ENCODE assay signal across 10 mouse cellular contexts in genomic region chr15:79684616-79685015, GRCm38 (mm10). TPM values are rescaled to one million over a fixed set of nuclear protein-coding genes. Genes with fewer than 3 reads are reported as not detected.
DNase-seq lines count a peak whose midpoint lies in the region; ATAC-seq lines count a peak whose summit lies in the region.
"Had no signal": no experiment of that assay in that cellular context is flagged by ENCODE, and none has a peak within 500 bp of the region (broad histone marks: within the 10 kb centered on the region; RNA-seq: fewer than 3 reads in every experiment).

No protein-coding gene starts in this region.

- H3K4me3 ChIP-seq in heart, embryonic 14.5 days (ENCODE audit: control insufficient read depth in 1 of 2, insufficient read depth in 1 of 2, low read depth in 1 of 2, low read length in 2 of 2), result peak overlapping the region; percentile 80 to 96; a peak in 3 of 4 replicates
- H3K4me3 ChIP-seq in hindbrain, embryonic 12.5 days, result peak overlapping the region; percentile 95
- peak overlapping the region; percentile 94 for H3K4me3 ChIP-seq in midbrain, embryonic 13.5 days (replicated peaks)

- H3K9ac ChIP-seq in heart, embryonic 14.5 days (ENCODE audit: low read length), result peak overlapping the region; percentile 99
- H3K9ac ChIP-seq in hindbrain, embryonic 12.5 days, result peak overlapping the region; percentile 97
- peak overlapping the region; percentile 96 for H3K9ac ChIP-seq in midbrain, embryonic 13.5 days (replicated peaks)

- 68% methylated on average over 6 of the region's 6 CpGs for WGBS in heart, embryonic 14.5 days
- 88% methylated on average over 6 of the region's 6 CpGs for WGBS in hindbrain, embryonic 12.5 days
- 84% methylated on average over 6 of the region's 6 CpGs for WGBS in midbrain, embryonic 13.5 days

- H3K27ac ChIP-seq in heart, embryonic 14.5 days (replicated peaks in 1 of 2; ENCODE audit: control insufficient read depth in 1 of 2, insufficient read depth in 1 of 2, low read depth in 2 of 2, low read length in 2 of 2), result no peak overlapping the region
- H3K27ac ChIP-seq in hindbrain, embryonic 12.5 days, result no peak overlapping the region
- H3K27ac ChIP-seq in midbrain, embryonic 13.5 days, result no peak overlapping the region
- H3K27ac ChIP-seq: macrophage had no signal

- H3K36me3 ChIP-seq in heart, embryonic 14.5 days (ENCODE audit: control insufficient read depth, insufficient read depth, low read length), result no peaks in the 10 kb centered on the region
- no peaks in the 10 kb centered on the region for H3K36me3 ChIP-seq in hindbrain, embryonic 12.5 days
- H3K36me3 ChIP-seq in midbrain, embryonic 13.5 days, result no peaks in the 10 kb centered on the region; the same call in 1 of the 2 replicates

- no peak for DNase-seq in heart, postnatal 10 days
- DNase-seq in cerebellum, postnatal 25 days, result peak; percentile 54 to 68
- DNase-seq in embryo, embryonic 11 days, result no peak
- no peak for DNase-seq in gastrocnemius, postnatal 14 days
- DNase-seq: thymus, postnatal 4 days had no signal

- H3K4me2 ChIP-seq in heart, embryonic 14.5 days (ENCODE audit: low read length), result peak overlapping the region; percentile 97
- H3K4me2 ChIP-seq in hindbrain, embryonic 12.5 days (replicated peaks), result peak overlapping the region; percentile 80
- peak overlapping the region; percentile 88 for H3K4me2 ChIP-seq in midbrain, embryonic 13.5 days (replicated peaks)

- H3K27me3 ChIP-seq in heart, embryonic 14.5 days (ENCODE audit: control insufficient read depth, insufficient read depth, low read length), result no peaks in the 10 kb centered on the region
- no peaks in the 10 kb centered on the region for H3K27me3 ChIP-seq in hindbrain, embryonic 12.5 days
- no peaks in the 10 kb centered on the region for H3K27me3 ChIP-seq in midbrain, embryonic 13.5 days

- no peaks in the 10 kb centered on the region for H3K9me3 ChIP-seq in heart, embryonic 14.5 days (ENCODE audit: control insufficient read depth, low read length)
- H3K9me3 ChIP-seq in hindbrain, embryonic 12.5 days (replicated peaks), result no peaks in the 10 kb centered on the region
- H3K9me3 ChIP-seq in midbrain, embryonic 13.5 days, result no peaks in the 10 kb centered on the region

- intact Hi-C loops in heart, postnatal 10 days (cut with DNase I), result loop anchor here (2.0 kb wide), 1 partner anchor 14 kb away; the partner anchor contains the start of gene Tomm22
- intact Hi-C loops in gastrocnemius, postnatal 14 days (cut with DNase I; ENCODE audit: low total_unique reads), result no loop called here

- peaks cover 28 to 64% of the 10 kb centered on the region in 2 experiments for H3K4me1 ChIP-seq in heart, embryonic 14.5 days (ENCODE audit: control insufficient read depth in 2 of 2, insufficient read depth in 2 of 2, low read length in 2 of 2)
- H3K4me1 ChIP-seq in hindbrain, embryonic 12.5 days, result peaks cover 55% of the 10 kb centered on the region
- peaks cover 65% of the 10 kb centered on the region for H3K4me1 ChIP-seq in midbrain, embryonic 13.5 days (replicated peaks)

- no peak for ATAC-seq in heart, embryonic 14.5 days (ENCODE audit: insufficient number of reproducible peaks, insufficient read depth, low FRiP score, low read depth)
- ATAC-seq in hindbrain, embryonic 12.5 days (ENCODE audit: low FRiP score), result no peak
- ATAC-seq in midbrain, embryonic 13.5 days, result no peak
- ATAC-seq in inflammation-experienced regulatory T-cells, adult 6 months, result no peak

RNA-seq across cellular contexts. Expression of gene Josd1, which starts 3.1 kb away (rescaled TPM):
- polyA plus RNA-seq in heart, embryonic 14.5 days (2014; fragmentation: Nextera tagmentation; extraction: Ambion mirVana), result 17.5 and 18.2 TPM in 2 replicates
- 10 to 100 TPM; 29.3 to 30.1 TPM for total RNA-seq in heart, postnatal 10 days (2021)
- polyA plus RNA-seq in hindbrain, embryonic 12.5 days (2016; fragmentation: Nextera tagmentation; extraction: Ambion mirVana), result 29.0 and 29.7 TPM in 2 replicates
- polyA plus RNA-seq in midbrain, embryonic 13.5 days (2015; fragmentation: Nextera tagmentation; extraction: Ambion mirVana), result 18.4 and 20.6 TPM in 2 replicates
- 10 to 100 TPM in 1 of 2 experiments, 1 to 10 TPM in 1; 9.8 to 11.1 TPM for total RNA-seq in gastrocnemius, postnatal 14 days (2021)
- 1 to 10 TPM; 3.3 to 4.6 (median 4.1) TPM for polyA plus RNA-seq in inflammation-experienced regulatory T-cells, adult 6 months (2017; shearing (Covaris generic))

RNA-seq across cellular contexts. Expression of gene Gtpbp1, which starts 6.0 kb away (rescaled TPM):
- polyA plus RNA-seq in heart, embryonic 14.5 days (2014; fragmentation: Nextera tagmentation; extraction: Ambion mirVana), result 25.3 and 26.2 TPM in 2 replicates
- total RNA-seq in heart, postnatal 10 days (2021), result 10 to 100 TPM; 36.1 to 37.8 TPM
- 41.4 and 45.5 TPM in 2 replicates for polyA plus RNA-seq in hindbrain, embryonic 12.5 days (2016; fragmentation: Nextera tagmentation; extraction: Ambion mirVana)
- 42.6 and 49.1 TPM in 2 replicates for polyA plus RNA-seq in midbrain, embryonic 13.5 days (2015; fragmentation: Nextera tagmentation; extraction: Ambion mirVana)
- 10 to 100 TPM; 17.7 to 18.0 TPM for total RNA-seq in gastrocnemius, postnatal 14 days (2021)
- 10 to 100 TPM; 18.7 to 22.5 (median 21.5) TPM for polyA plus RNA-seq in inflammation-experienced regulatory T-cells, adult 6 months (2017; shearing (Covaris generic))

RNA-seq across cellular contexts. Expression of gene Tomm22, which starts 14.0 kb away (rescaled TPM):
- 233 and 237 TPM in 2 replicates for polyA plus RNA-seq in heart, embryonic 14.5 days (2014; fragmentation: Nextera tagmentation; extraction: Ambion mirVana)
- 100 to 1,000 TPM; 146 to 154 TPM for total RNA-seq in heart, postnatal 10 days (2021)
- polyA plus RNA-seq in hindbrain, embryonic 12.5 days (2016; fragmentation: Nextera tagmentation; extraction: Ambion mirVana), result 239 and 249 TPM in 2 replicates
- polyA plus RNA-seq in midbrain, embryonic 13.5 days (2015; fragmentation: Nextera tagmentation; extraction: Ambion mirVana), result 254 and 260 TPM in 2 replicates
- 10 to 100 TPM; 78.3 to 80.4 TPM for total RNA-seq in gastrocnemius, postnatal 14 days (2021)
- polyA plus RNA-seq in inflammation-experienced regulatory T-cells, adult 6 months (2017; shearing (Covaris generic)), result 100 to 1,000 TPM; 185 to 255 (median 187) TPM

RNA-seq across cellular contexts. Expression of gene Cby1, which starts 25.6 kb away (rescaled TPM):
- 47.6 and 48.7 TPM in 2 replicates for polyA plus RNA-seq in heart, embryonic 14.5 days (2014; fragmentation: Nextera tagmentation; extraction: Ambion mirVana)
- total RNA-seq in heart, postnatal 10 days (2021), result 10 to 100 TPM; 28.2 to 29.3 TPM
- polyA plus RNA-seq in hindbrain, embryonic 12.5 days (2016; fragmentation: Nextera tagmentation; extraction: Ambion mirVana), result 63.7 and 69.0 TPM in 2 replicates
- 92.4 and 94.9 TPM in 2 replicates for polyA plus RNA-seq in midbrain, embryonic 13.5 days (2015; fragmentation: Nextera tagmentation; extraction: Ambion mirVana)
- total RNA-seq in gastrocnemius, postnatal 14 days (2021), result 10 to 100 TPM; 17.2 to 18.0 TPM
- 10 to 100 TPM; 15.7 to 18.3 (median 16.8) TPM for polyA plus RNA-seq in inflammation-experienced regulatory T-cells, adult 6 months (2017; shearing (Covaris generic))

RNA-seq across cellular contexts. Expression of gene Fam227a, which starts 25.9 kb away (rescaled TPM):
- 0.66 and 2.0 TPM in 2 replicates for polyA plus RNA-seq in heart, embryonic 14.5 days (2014; fragmentation: Nextera tagmentation; extraction: Ambion mirVana)
- total RNA-seq in heart, postnatal 10 days (2021), result 1 to 10 TPM in 1 of 2 experiments, under 1 TPM in 1; 0.97 to 1.3 TPM
- polyA plus RNA-seq in hindbrain, embryonic 12.5 days (2016; fragmentation: Nextera tagmentation; extraction: Ambion mirVana), result 5.5 and 5.9 TPM in 2 replicates
- 6.8 and 6.9 TPM in 2 replicates for polyA plus RNA-seq in midbrain, embryonic 13.5 days (2015; fragmentation: Nextera tagmentation; extraction: Ambion mirVana)
- 1 to 10 TPM in 1 of 2 experiments, under 1 TPM in 1; 0.53 to 1.4 TPM for total RNA-seq in gastrocnemius, postnatal 14 days (2021)
- polyA plus RNA-seq in inflammation-experienced regulatory T-cells, adult 6 months (2017; shearing (Covaris generic)), result under 1 TPM in 2 of 3 experiments, not detected in 1; 0.26 to 0.75 TPM

Comparison
In these comparisons a context has a peak if more than half of its experiments do, and no peak if none do; other contexts are left out.
1. DNase-seq: peak in cerebellum, postnatal 25 days (2 of 2); none in heart, postnatal 10 days (0 of 2), embryo, embryonic 11 days (single experiment) and gastrocnemius, postnatal 14 days (single experiment).
2. Peak in every context shown above with its lines, with median percentiles within 50 percentile points of each other: H3K4me2 ChIP-seq, H3K4me3 ChIP-seq and H3K9ac ChIP-seq.